Mouse (Mus musculus): ENCODE data around the gene Fads3. TPM values are rescaled to one million over a fixed set of nuclear protein-coding genes. Genes with fewer than 3 reads are reported as not detected.

Gene Fads3
- total RNA-seq (2021): 10 to 100 TPM; 52.8 to 60.4 TPM

GRCm38 (mm10) chr19:10041388-10042148 lies at the start of gene Fads3:
TSS of gene Fads3 (plus strand) at chr19:10041569.
- intact Hi-C loops (cut with DNase I): no loop called here

DNA sequence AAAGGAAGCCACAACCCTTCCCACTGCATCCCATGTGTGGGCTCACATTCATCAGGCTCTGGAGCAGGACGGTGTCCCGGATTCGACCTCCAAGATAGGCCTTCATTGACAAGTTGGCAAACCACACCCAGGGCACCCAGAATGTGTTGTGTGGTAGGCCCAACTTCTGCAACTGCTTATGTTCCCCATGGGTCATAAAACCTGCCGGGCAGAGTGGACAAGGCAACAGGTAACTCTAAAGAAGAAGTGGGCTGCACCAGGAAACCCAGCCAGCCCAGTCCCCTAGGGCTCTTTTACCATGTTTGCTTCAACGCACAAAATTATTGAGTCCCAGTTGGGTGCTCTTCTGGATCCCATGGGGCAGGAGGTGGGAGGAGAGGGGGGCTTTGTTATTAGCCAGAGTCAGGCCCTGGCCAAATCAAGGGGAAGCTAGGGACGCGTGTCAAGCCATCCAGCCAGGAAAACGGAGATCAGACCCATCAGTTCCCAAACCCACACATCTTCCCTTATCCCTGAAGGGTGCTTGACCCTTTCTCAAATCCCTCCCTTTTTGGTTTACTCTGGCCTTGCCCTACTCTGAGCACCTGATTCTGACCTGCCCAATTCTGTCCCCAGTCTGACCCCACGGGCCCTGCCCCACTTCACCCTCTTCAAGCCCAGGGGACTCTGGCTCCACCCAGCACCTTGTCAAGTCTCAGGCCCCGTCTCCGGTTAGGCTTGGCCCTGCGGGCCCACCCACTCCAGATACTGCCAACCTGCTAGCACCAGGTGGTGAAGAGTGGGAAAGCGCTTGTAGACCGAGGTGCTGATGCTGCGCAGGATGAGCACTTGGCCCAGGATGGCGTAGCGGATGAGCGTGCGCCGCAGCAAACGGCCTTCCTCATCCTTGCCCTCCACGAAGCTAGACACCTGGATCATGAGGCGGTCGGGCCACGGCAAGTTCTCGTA lies 49.1 kb upstream of the Fads3 start:
- no peak for DNase-seq
- intact Hi-C loops (cut with DNase I): loop anchor here (5.0 kb wide), 1 partner anchor 75 kb away; no protein-coding TSS in a partner anchor

More at GRCm38 (mm10) chr19:10041388-10042148, at the start of gene Fads3:
- DNase-seq: peak; percentile 68

GRCm38 (mm10) chr19:9993036-9993656 lies 48.2 kb upstream of the Fads3 start:
- intact Hi-C loops (cut with DNase I): loop anchor here (5.0 kb wide), 1 partner anchor 76 kb away; no protein-coding TSS in a partner anchor
- peak; percentile 92 for DNase-seq

GRCm38 (mm10) chr19:9997204-9998062 lies 43.9 kb upstream of the Fads3 start:
- intact Hi-C loops (cut with DNase I): loop anchor here (5.0 kb wide), 1 partner anchor 200 kb away; no protein-coding TSS in a partner anchor
- no peak for DNase-seq

DNA sequence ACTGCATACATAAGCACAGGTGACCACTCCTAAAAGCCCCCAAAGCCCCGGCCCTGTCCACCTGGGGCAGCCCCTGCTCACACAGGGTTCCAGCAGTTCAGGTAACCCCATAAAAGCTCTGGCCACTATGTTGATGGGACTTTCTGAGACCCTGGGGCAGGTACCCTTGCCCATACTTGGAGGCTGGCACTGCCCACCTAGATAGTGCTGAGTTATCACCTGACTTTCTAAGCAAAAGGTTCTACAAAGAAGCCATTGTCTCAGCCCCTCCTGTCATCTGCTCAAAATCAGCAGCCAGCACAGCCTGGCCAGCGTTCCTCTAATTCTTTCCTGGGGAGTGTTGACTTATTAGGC lies 43.3 kb upstream of the Fads3 start:
- intact Hi-C loops (cut with DNase I): loop anchor here (5.0 kb wide), 1 partner anchor 199 kb away; no protein-coding TSS in a partner anchor
- DNase-seq: no peak

DNA sequence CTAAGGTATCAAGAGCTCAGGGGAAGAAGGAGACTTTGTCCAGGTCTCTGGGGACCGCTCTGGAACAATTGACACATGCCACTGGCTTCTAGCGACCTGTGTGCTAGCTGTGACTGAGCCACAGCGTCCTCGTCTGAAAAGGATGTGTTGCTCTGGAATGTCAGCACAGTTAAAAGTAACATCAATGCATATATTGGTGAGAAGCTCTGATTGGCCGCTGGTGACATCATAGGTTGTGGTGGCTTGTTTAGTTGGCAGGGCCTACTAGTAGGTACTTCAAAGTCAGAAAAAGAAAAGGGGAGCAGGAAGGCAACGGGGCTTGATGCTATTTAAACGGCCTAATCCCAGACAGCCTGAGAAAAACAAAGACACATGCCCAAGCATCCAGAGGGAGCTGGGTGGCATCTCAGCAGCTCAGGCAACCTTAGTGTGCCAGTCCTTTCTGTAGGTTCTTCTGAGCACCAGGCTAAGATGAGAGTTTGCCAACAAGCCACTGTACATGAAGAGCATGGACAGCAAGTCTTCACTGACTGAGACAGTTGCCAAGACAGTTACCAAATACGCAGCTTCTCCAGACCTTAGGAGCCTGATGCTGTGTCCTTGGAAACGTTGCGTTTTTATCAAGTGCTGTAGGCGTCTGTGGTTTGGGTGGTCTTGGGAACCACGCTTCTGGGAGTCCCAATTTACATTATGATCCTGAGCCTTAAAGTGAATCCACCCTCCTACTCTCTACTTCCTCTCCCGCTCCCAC lies 42.5 kb upstream of the Fads3 start:
- intact Hi-C loops (cut with DNase I): loop anchor here (5.0 kb wide), 1 partner anchor 198 kb away; no protein-coding TSS in a partner anchor
- no peak for DNase-seq

- intact Hi-C loops (cut with DNase I): no loop called here
These were observed 41.0 kb upstream of the Fads3 start for GRCm38 (mm10) chr19:10000330-10000729.

DNA sequence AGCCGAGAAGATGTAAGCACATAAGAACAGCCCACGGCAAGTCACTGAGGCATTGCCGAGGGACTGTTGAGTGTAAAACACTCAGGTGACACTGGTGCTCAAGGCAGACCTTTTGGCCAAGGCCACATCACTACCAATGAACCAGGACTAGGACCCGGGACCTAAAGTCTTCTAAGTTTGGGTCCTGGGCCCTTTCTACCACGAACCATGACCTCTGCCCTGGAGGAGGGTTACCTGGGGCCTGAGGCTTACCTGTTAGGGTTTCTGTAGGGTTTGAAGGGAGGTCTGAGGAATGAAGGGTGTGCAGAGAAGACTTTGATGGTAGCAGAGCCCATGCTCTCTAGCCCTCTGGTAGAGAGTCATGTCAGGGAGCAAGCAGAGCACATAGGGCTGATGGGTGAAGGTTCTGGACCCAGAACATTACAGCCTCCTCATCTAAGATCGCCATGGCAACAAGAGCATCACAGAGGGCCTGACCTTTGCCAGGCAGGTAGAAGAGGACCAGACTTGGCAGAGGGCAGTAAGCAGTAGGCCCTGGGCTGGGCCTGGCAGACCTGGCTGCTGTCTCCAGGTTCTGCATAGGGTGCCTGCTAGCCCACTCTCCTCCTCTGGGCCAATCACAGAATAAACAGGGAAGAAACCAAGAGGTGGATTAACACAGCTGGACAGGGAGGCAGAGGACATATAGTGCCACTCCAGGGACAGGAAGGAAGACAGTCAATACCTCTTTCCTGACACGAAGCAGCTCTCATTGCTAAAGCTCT lies 40.0 kb upstream of the Fads3 start, which contains the start of the genes Best1 and Rab3il1:
Gene Best1 (minus strand): TSS at position 428 of the 764 bp plus-strand sequence.
Gene Rab3il1 (plus strand): TSS at position 464 of the 764 bp plus-strand sequence.
- intact Hi-C loops (cut with DNase I): no loop called here
- no peak for DNase-seq

More at GRCm38 (mm10) chr19:10000330-10000729, 41.0 kb upstream of the Fads3 start:
- no peak for DNase-seq

DNA sequence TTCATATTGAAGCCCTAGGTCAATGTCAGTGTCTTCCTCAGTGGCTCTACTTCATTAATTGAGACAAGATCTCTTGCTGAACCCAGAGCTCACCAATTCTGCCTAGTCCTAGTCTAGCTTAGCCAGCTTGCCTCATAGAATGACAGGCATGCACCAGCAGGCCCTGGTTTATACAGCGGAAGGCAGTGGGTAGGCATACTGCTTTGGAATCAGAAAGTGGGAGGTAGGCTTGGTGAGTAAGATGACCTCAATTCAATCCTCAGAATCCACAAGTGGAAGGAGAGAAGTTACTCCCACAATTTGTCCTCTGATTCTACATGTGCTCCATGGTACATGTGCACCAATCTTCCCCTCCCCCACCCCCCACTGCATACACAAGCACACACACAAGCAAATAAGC lies 37.7 kb upstream of the Fads3 start:
- DNase-seq: no peak
- intact Hi-C loops (cut with DNase I): loop anchor here (2.0 kb wide), 1 partner anchor 31 kb away; no protein-coding TSS in a partner anchor

DNA sequence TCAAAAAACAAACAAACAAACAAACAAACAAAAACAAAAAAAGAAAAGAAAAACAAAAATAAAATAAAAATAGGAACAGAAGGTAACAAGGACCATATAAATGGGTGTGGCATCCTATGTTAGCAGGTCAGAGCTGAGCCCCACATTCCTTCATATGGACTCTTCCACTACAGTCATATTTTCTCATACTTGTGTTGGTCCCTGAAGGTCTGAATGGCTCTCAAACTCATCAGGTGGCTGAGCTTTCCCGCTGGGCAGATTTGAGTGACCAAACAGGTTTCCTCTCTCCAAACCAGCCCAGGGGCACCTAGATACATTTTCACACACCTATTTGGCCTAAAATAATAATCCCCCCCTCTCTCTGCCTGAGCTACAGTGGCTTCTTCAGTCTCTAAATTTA lies 30.0 kb upstream of the Fads3 start:
- intact Hi-C loops (cut with DNase I): no loop called here

GRCm38 (mm10) chr19:10012827-10013278 lies 28.5 kb upstream of the Fads3 start:
- intact Hi-C loops (cut with DNase I): no loop called here
- DNase-seq: no peak

More for the DNA sequence above, 30.0 kb upstream of the Fads3 start:
- no peak for DNase-seq

DNA sequence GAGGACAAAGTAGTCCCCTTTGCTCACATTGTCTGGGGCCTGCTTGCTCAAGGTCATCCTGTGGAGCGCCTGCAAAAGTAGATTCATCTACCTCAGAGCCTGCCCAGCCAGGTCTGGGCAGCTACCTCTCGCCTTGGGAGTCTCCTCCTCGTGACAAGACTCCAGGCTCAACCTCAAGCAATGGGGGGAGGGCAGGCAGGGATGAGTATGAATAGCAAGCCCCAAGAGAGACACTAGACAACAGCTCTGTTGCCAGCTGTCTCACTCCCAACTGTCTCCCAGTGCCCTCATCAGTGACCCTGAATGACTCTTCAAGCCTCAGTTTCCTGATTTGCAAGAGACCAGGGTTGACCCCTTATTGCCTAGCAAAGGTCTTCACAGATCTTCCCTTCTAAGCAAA lies 28.0 kb upstream of the Fads3 start:
- intact Hi-C loops (cut with DNase I): no loop called here
- no peak for DNase-seq

- DNase-seq: no peak
- intact Hi-C loops (cut with DNase I): no loop called here
These were observed 27.5 kb upstream of the Fads3 start for GRCm38 (mm10) chr19:10013913-10014312.

GRCm38 (mm10) chr19:10014824-10015223 lies 26.5 kb upstream of the Fads3 start:
- intact Hi-C loops (cut with DNase I): no loop called here
- no peak for DNase-seq

DNA sequence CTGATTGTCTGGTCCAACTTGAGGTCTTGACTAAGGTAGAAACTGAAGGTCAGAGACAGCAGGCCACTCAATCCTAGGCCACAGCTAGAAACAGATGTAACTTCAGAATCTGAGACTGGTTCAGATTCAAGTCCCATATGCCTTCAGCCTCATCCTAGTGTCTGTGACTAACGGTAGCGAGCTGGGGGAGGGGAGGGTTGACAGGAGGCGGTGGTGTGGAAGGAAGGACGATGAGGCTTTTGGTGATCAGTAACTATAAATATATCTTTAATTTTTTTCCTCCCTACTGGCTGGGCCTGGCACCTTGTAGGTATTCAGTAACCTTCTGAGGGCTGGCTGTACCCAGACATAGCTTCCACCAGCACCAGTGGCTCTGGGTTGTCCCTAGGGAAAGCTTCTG lies 25.9 kb upstream of the Fads3 start:
- intact Hi-C loops (cut with DNase I): no loop called here
- DNase-seq: no peak

DNA sequence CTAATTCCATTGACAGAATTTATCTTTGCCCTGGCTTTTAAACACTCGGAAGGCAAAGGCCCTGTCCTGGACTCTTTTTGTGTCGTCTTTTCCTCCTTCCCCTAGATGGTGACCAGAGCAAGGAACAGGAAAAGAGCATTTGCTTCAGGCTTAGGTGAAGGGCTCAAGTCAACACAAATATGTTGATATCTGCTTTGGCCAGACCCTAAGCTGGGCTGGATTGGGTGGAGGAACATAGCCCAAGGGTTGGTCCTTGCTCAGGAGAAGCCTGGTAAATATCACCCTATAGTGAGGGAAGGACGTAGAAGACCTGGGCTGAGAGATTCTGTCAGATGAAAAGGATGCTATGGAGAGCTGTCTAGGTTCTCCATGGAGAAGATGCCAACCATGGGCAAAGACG lies 25.2 kb upstream of the Fads3 start:
- intact Hi-C loops (cut with DNase I): no loop called here
- DNase-seq: no peak

- intact Hi-C loops (cut with DNase I): no loop called here
These were observed 23.5 kb upstream of the Fads3 start for GRCm38 (mm10) chr19:10017637-10018526.

More at GRCm38 (mm10) chr19:10017637-10018526, 23.5 kb upstream of the Fads3 start:
- DNase-seq: peak; percentile 89
